Mouse (Mus musculus): ENCODE measurements around the gene 1110051M20Rik.
"Not testable (repeated sequence)": the region's sequence is repeated elsewhere in the genome, so short reads cannot be mapped to it uniquely, and the experiment has no call there.

1110051M20Rik gene

DNA sequence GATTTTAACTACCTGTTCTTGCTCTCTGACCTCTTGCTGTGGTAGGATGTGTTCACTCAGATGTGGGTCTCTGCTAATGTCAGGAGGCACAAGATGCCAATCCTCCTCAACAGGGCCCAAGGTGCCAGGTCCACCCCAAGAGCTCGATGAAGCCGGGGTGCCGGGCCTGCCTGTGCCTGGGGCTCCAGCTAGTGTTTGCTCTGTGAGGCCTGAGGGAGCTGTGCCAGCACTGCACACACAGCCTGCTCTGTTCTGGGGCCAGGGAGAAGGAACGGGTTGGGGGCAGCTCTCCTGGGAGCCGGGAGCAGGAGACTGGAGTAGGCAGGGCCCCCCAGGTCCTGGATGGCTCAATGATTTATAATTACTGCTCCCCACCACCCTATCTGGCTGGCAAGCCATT is 186.4 kb downstream of the 1110051M20Rik start:
- no peak for DNase-seq (ENCODE audit: low spot score)

DNA sequence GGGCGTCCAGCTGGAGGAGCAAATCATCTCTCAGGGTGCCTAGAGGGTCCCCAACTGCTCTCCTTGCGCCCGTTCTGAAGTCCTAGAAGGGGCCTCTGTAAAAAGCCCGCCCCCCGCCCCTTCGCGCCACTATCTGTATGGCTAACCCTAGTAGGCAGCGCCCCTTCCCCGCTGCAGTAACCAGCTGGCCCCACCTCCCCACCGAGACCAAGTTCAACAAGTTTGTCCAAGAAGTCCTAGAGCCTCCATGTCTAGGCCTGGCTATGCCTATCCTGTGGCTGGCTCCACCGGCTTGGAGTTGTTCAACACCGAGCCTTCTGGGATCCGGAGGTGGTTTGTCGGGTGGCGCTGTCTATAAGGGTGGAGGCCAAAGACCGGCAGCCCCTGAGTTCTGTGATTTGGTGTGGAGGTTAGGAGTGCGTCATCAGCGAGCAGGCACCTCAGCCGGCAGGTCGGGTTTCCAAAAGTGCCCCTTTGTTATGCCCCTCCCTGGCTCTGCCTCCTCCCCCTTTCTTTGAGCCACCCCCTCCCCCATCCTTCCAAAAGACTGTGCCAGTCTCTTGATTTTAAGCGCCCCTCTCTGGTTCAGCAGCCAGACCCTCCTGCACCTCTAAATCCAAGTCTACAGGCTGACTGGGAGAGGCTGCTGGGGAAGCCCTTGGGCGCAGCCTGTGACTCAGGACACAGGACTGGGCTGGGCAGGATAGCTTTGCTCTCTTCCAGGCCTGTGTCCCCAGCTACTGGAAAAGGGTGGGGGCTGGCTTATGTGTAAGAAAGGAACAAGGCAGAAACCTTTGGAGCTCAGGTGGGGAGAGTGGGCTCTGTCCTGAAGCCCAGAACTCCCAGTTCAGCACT is 187.2 kb downstream of the 1110051M20Rik start:
- peak; percentile 59 for DNase-seq (ENCODE audit: low spot score)

DNA sequence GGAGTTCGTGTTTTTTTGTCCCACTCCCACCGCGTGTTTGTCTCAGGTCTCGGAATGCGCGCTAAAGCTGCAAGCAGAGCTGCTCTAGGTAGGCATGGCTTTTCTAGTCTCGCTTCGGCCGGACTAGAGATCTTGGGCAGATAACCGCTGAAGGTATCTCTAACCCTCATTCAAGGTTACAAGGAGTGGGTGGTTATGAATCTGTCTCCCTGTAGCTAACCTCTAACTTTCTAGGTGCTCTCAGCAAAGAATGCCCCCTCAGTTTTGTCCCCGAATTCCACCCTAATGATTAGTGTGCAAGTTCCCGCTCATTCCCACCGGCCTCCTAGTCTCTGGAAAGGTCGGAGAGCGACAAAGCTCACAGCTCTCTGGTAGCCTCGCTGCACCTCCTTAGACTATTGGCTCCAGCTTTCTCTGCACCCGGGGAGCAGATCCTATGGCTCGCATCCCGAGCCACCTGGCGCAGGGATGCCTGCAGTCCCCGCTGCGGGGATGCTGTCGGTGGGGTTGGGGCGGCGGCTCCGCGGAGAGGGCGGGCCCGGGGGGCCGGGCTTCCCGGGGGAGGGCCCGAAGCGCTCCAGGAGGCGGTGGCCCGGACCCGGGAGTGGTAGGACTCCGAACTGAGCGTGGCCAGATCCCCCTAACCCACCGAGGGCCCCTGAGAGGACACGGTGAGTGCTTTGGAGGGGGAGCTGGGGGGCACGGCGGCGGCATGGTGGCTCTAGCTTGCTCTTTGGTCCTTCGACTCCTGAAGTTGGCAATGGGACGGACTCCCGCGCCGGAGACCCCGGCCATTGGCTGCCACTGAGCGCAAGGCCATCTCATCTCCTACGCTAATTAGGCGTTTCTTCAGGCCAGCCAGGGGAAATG is 188.0 kb downstream of the 1110051M20Rik start:
- DNase-seq (ENCODE audit: low spot score): peak; percentile 67

DNA sequence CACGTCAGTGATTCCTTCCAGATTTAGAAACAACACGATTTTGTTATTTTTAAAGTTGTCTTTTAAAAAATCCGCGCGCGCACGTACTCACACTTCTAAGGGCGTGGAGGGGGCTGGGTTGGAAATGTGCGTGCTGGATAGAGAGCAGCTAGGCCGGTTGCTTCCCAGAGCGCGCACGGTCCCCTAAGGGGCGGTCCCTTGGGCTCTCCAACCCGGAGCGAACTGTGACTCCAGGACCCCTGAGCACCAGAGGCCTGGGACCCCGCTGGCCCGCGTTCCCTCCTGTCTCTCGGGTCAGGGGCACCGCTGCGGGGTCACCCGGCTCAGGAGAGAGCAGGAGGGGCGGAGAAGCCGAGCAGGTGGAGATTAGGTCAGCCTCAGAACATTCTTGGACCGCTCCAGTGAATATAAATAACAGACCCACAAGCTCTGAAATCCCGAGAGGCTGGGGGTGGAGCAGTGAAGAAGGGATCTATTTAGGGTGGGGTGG is 188.8 kb downstream of the 1110051M20Rik start, which contains the start of gene Pacsin3:
TSS of gene Pacsin3 (plus strand) at position 294 of the 490 bp plus-strand sequence.
- no peak for DNase-seq (ENCODE audit: low spot score)

DNA sequence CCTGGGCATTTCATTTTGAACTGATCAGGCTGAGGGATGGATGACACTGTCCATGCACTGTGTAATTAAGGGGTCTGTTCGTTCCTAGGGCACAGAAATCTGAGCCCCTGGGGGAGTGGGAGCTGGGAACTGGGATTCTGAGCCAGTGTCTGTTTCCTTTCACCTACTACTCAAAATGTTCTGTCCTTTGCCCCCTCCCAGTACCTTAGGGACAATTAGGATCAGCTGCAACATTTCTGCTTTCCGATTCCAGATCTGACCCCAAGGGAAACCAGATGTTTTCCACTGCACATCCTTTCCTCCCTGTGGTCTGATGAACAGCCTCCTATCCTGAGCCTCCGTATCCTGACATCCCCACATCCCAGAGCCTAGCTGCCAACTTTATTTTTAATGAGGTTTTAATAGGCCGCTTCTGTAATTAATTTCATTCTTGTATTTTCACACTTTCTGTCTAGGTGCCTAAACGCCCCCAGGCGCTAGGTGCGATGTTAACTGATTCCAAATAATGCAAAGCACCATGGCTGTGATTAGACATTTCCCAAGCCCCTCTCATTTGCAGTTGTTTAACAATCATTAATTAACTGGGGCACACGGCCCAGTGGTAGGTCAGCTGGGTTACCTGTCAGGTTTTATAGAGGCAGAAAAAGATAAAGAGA is 189.7 kb downstream of the 1110051M20Rik start:
- DNase-seq (ENCODE audit: low spot score): no peak

DNA sequence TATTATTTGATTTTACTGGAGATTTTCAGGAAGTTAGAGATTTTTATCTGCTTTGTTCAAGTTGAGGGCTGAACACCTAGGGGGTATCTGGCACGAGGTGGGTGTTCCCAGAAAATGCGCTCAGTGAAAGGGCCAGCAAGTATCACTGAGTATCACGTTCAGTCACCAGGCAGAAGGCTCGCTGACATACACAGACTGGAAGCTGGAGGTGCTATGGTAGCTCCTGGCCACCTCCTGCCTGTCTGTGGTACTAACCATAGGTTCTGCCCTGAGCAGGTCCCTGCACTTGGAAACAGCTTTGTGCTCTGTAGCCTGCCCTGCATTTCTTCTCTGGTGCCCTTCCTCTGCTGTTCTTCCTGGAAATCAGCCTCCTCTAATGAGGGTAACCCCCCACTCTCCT is 192.0 kb downstream of the 1110051M20Rik start:
- no peak for DNase-seq (ENCODE audit: low spot score)

DNA sequence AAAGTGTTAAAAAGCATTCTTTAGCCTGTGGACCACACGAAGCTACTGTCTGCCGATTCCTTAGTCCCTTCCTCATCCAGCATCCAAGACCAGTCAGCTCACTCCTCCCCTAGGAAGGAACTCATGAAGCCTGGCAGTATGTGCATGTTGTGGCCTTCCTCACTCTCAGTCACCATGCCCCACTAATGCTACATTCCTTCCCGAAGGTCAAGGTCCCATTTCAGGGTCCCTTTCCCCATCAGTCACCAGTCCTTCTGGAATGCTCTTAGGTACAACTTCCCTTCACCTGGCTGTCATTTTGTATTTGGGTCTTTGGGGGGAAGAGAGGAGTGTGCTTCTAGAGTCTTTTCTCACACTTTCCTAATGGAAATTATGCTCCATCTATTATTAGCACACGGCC is 192.5 kb downstream of the 1110051M20Rik start:
- DNase-seq (ENCODE audit: low spot score): no peak

DNA sequence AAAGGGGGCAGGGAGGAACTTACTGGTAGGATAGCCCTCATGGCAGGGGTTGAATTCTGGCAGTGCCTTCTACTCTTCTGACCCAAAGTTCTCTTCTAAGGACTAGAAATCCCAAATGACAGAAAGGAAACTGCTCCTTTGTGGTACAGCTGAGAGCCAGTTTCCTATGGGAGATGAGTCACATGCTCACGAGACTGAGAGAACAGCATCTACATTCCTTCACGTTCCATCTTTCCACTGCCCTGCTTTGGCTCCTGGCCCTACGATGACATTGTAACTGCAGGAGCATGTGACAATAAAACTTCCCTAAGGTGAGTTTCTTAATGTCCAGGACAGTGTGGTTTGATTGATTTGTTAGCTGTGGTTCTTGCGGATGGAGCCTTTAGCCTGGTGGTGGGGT is 196.1 kb downstream of the 1110051M20Rik start:
- no peak for DNase-seq (ENCODE audit: low spot score)

DNA sequence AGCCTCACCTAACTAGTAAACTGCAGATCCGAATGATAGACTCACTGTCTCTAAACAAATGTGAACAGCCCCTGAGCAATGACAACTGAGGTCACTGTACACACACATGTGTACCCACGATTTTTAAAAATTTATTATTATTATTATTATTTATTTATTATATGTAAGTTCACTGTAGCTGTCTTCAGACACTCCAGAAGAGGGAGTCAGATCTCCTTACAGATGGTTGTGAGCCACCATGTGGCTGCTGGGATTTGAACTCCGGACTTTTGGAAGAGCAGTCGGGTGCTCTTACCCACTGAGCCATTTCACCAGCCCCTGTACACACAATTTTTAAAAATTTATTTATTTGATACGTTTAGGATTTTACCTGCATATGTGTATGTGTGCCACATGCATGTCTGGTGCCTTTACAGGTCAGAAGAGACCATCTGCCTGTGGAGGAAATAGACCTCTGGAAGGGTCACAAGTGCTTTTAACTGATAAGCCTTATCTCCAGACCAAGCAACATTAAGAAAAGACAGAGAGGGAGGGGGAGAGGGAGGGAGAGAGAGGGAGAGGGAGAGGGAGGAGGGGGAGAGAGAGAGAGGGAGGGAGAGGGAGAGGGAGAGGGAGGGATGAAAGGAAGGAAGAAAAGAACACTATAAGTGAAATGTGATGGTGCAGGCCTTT is 199.8 kb downstream of the 1110051M20Rik start:
- DNase-seq (ENCODE audit: low spot score): no peak

DNA sequence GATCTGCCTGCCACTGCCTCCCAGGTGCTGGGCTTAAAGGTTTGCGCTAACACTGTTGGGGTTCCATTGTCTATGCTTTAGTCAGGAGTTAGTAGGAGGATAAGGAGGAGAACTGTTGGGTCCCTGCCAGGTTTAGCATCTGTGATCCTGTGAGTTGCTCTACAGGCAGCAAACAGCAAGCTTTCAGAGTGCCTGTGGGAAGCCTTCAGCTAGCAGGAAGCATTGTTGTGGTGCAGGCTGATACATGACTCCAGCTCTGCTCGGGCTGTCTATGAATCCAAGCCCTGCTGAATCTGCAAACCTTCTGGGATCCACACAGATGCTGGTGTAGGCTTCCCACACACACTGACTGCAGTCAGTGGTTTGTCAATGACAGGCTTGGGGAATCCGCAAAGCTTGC is 201.1 kb downstream of the 1110051M20Rik start:
- DNase-seq (ENCODE audit: low spot score): no peak

DNA sequence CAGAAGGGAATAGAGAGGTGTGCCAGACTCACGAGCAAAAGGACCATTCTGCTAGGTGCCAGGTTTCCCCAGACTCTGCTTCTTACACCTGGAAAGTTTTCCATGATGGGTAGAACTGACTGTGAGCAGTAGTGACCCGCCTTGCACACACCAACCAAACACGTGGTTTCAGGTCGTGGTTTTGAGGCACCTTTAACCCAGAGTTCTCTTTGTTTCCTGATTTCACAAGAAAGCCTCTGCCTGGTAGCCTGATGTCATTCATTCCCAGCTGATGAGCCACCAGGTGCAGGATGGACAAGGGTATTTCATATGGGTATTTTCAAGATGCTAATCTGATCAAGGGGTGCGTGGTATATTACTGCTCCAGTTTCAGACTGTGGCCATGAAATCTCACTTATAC is 202.0 kb downstream of the 1110051M20Rik start:
- no peak for DNase-seq (ENCODE audit: low spot score)

DNA sequence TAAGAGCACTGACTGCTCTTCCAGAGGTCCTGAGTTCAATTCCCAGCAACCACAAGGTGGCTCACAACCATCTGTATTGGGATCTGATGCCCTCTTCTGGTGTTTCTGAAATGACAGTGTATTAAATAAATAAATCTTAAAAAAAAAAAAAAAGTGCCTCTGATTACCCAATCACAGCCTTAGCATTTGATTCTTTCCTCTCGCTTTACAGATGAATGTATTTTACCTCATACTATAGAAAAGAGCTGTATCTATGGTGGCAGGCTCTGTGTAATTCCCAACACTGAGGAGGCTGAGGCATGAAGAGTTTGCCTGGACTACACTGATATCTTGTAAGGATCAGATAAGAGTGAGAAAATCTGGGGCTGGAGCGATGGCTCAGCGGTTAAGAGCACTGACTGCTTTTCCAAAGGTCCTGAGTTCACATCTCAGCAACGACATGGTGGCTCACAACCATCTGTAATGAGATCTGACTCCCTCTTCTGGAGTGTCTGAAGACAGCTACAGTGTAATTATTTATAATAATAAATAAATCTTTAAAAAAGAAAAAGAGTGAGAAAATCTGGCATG is 206.9 kb downstream of the 1110051M20Rik start:
- not testable (repeated sequence) for DNase-seq (ENCODE audit: low spot score)

DNA sequence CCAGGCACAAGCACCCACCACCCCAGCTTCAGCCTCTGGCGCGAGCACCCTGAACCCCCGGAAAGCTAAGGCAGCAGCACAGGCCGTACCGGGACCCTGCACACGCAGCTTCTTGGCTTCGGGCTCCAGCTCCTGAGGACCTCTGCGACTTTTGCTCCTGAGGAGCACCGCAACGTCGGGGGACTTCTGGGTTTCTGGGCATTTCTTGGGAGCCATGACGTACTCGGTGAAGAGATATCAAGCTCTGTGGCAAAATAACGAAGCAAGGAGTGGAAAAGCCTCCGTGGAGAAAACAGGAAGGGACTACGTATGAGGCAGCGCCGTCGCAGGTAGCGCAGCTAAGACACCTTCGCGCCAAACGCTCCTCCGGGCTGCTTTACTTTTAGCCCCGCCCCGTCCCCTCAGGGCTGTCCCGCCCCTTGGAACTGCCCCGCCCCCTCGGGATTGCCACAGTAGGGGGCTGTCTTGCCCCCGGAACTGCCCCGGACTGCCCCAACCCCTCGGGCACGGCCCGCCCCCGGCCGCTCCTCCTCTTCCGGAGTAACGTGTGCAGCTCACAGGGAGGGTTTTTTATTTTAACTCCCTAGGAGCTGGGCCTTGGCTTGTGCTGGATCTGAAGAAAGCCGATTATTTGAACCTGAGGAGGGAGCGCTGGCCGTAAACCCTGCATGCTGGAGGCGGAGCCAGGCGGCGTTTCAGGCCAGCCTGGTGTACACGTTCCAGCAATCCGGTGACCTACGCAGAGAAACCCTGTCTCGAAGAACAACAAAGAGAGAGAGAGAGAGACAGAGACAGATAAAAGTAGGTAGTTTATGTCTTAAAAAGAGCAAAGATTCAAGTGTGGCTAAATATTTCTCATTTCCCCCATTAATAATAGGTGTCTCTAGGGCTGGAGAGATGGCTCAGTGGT is 207.6 kb downstream of the 1110051M20Rik start, which contains the start of gene Ddb2:
TSS of gene Ddb2 (minus strand) at position 382 of the 910 bp plus-strand sequence.
- DNase-seq (ENCODE audit: low spot score): peak; percentile 98

DNA sequence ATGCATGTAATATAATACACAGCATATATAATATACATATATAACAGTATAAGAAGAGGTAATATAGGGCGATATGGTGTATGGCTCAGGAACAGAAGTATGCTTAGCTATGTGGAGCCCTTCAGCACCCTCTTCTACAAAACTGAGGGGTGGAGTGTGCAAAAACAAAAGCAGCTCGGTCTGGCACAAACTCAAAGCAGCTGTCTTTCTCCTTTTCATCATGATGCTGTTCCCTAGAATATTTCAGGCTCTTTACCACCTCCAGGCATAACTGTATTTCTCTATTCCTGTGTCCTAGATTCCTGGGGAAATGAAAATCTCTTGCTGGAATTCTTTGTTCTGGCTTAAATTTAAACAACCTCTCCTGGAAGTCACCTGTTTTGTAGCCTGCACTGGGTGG is 214.8 kb downstream of the 1110051M20Rik start:
- DNase-seq (ENCODE audit: low spot score): no peak

All from testis, postnatal 10 days (tissue).